Mouse (Mus musculus): Measurements from ENCODE around the gene Nrl. TPM values are rescaled to one million over a fixed set of nuclear protein-coding genes. Genes with fewer than 3 reads are reported as not detected.

The Nrl gene
- not detected in 2 replicates for polyA plus RNA-seq (2012; ENCODE audit: insufficient read depth, insufficient read length, low replicate concordance, missing spikeins)

DNA sequence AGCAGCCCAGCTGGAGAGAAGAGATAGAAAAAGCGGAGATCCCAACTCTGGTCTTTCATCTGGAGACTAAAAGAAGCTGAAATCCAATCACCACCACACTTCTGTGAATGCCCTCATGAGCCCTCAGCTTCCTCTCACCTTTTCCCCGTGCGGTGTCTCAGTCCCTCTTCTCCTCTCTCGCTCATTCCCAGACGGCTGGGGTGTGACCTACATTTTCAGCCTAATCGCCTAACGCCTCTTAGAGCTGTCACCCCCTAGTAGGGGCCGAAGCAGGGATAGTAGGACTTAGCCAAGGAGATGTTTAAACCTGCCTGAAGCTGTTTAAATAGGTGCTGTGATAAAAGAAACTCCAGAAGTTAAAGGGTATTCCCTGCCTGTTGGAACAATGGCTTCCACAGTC lies at the start of gene Nrl:
Gene Nrl (minus strand): TSS at position 197 of the 400 bp plus-strand sequence.
- Histone ChIP-seq H3K4me1 (ENCODE audit: control insufficient read depth, insufficient read depth, low read length) (peaks cover 10% of the 10 kb centered on the region), H3K27ac (ENCODE audit: insufficient read depth, low read depth, low read length) (no peak within 1 kb of the TSS), H3K4me3 (ENCODE audit: insufficient read depth, low read depth, low read length) (no peak within 1 kb of the TSS)
- TF ChIP-seq POLR2A (IDR thresholded peaks at IDR 0.05; ENCODE audit: insufficient read depth, low read depth, low read length) (no peak), CTCF (IDR thresholded peaks at IDR 0.05; ENCODE audit: insufficient read depth, low read depth, low read length) (no peak)
- 52% methylated on average over 8 of the region's 8 CpGs for WGBS

DNA sequence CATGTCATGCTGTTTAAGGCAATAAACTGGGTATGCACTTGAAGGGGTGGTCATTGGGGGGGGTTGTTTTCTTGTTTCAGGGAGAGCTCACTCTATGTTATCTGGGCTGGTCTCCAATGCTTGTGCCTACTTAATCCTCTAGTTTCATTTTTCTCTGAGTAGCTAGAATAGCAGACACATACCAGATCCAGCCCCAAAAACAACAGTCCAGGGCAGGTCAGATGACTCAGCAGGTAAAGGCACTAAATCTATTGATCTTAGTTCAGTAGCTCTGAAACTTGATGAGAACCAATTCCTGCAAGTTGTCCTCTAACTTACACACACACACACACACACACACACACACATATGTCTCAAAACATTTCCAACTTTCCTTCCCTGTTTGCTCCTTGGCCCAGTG lies 47.0 kb upstream of the Nrl start:
- peaks cover 2% of the 10 kb centered on the region; the same call in 1 of the 2 replicates for H3K4me1 ChIP-seq (ENCODE audit: control insufficient read depth, insufficient read depth, low read length)
- no peak overlapping the region for H3K27ac ChIP-seq (ENCODE audit: insufficient read depth, low read depth, low read length)
- TF ChIP-seq POLR2A (IDR thresholded peaks at IDR 0.05; ENCODE audit: insufficient read depth, low read depth, low read length): no peak
- no peak for TF ChIP-seq CTCF (IDR thresholded peaks at IDR 0.05; ENCODE audit: insufficient read depth, low read depth, low read length)
- H3K4me3 ChIP-seq (ENCODE audit: insufficient read depth, low read depth, low read length): no peak overlapping the region

GRCm38 (mm10) chr14:55570588-55570987 lies 45.8 kb upstream of the Nrl start:
- Histone ChIP-seq H3K4me1 (ENCODE audit: control insufficient read depth, insufficient read depth, low read length) (peaks cover under 1% of the 10 kb centered on the region; the same call in 1 of the 2 replicates), H3K27ac (ENCODE audit: insufficient read depth, low read depth, low read length) (no peak overlapping the region), H3K4me3 (ENCODE audit: insufficient read depth, low read depth, low read length) (no peak overlapping the region)
- WGBS: 93% methylated on average over 2 of the region's 2 CpGs
- TF ChIP-seq CTCF (IDR thresholded peaks at IDR 0.05; ENCODE audit: insufficient read depth, low read depth, low read length) (no peak), POLR2A (IDR thresholded peaks at IDR 0.05; ENCODE audit: insufficient read depth, low read depth, low read length) (no peak)

GRCm38 (mm10) chr14:55567496-55567895 lies 42.7 kb upstream of the Nrl start:
- TF ChIP-seq POLR2A (IDR thresholded peaks at IDR 0.05; ENCODE audit: insufficient read depth, low read depth, low read length): no peak
- no peak for TF ChIP-seq CTCF (IDR thresholded peaks at IDR 0.05; ENCODE audit: insufficient read depth, low read depth, low read length)

GRCm38 (mm10) chr14:55565748-55566147 lies 41.0 kb upstream of the Nrl start:
- Histone ChIP-seq H3K4me3 (ENCODE audit: insufficient read depth, low read depth, low read length) (no peak overlapping the region), H3K4me1 (ENCODE audit: control insufficient read depth, insufficient read depth, low read length) (peaks cover 8% of the 10 kb centered on the region), H3K27ac (ENCODE audit: insufficient read depth, low read depth, low read length) (no peak overlapping the region)
- no peak for TF ChIP-seq POLR2A (IDR thresholded peaks at IDR 0.05; ENCODE audit: insufficient read depth, low read depth, low read length)
- TF ChIP-seq CTCF (IDR thresholded peaks at IDR 0.05; ENCODE audit: insufficient read depth, low read depth, low read length): no peak
- WGBS: 88% methylated on average over 3 of the region's 3 CpGs

More at GRCm38 (mm10) chr14:55567496-55567895, 42.7 kb upstream of the Nrl start:
- Histone ChIP-seq H3K4me3 (ENCODE audit: insufficient read depth, low read depth, low read length) (no peak overlapping the region), H3K27ac (ENCODE audit: insufficient read depth, low read depth, low read length) (no peak overlapping the region), H3K4me1 (ENCODE audit: control insufficient read depth, insufficient read depth, low read length) (no peaks in the 10 kb centered on the region)
- 93% methylated on average over 3 of the region's 3 CpGs for WGBS

DNA sequence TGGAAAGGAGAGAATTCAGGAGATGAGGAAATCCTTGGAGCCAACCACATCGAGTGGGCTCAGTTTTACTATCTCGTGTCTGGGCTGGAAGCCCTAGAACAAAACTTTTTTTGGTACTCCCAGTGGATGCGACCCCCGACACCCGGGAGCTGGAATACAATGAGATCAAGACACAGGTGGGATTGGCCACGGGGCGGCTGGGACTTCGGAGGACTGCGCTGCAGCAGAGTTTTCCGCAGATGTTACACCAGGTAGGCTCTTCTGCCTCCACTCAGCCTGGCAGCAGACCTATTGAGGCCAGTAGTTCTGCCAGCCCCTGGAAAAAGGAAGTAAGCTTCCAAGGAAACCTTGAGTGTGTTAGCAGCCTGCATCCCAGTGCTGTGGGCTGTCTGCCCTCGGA lies 38.5 kb upstream of the Nrl start:
- Histone ChIP-seq H3K27ac (ENCODE audit: insufficient read depth, low read depth, low read length) (no peak overlapping the region), H3K4me3 (ENCODE audit: insufficient read depth, low read depth, low read length) (no peak overlapping the region), H3K4me1 (ENCODE audit: control insufficient read depth, insufficient read depth, low read length) (peaks cover 8% of the 10 kb centered on the region)
- TF ChIP-seq CTCF (IDR thresholded peaks at IDR 0.05; ENCODE audit: insufficient read depth, low read depth, low read length): no peak
- no peak for TF ChIP-seq POLR2A (IDR thresholded peaks at IDR 0.05; ENCODE audit: insufficient read depth, low read depth, low read length)
- WGBS: 89% methylated on average over 11 of the region's 11 CpGs

DNA sequence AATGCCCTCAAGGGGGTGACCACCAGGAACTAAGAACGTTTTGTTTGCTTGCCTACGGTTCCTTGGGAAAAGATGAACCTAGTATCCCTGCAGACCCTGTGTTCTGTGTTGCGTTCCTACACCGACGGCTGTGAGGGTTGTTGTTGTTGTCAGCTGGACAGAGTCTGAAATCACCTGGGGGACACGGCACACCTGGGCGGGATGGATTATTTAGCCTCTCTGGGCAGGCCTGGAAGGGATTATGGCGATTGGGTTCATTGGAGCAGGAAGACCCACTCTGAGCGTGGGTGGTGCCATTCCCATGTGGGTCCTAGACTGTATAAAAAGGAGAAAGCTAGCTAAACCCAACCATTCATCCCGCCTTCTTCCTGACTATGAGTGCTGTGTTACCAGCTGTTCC lies 37.1 kb upstream of the Nrl start:
- TF ChIP-seq CTCF (IDR thresholded peaks at IDR 0.05; ENCODE audit: insufficient read depth, low read depth, low read length) (no peak), POLR2A (IDR thresholded peaks at IDR 0.05; ENCODE audit: insufficient read depth, low read depth, low read length) (no peak)
- 85% methylated on average over 10 of the region's 10 CpGs for WGBS
- H3K4me3 ChIP-seq (ENCODE audit: insufficient read depth, low read depth, low read length): no peak overlapping the region

DNA sequence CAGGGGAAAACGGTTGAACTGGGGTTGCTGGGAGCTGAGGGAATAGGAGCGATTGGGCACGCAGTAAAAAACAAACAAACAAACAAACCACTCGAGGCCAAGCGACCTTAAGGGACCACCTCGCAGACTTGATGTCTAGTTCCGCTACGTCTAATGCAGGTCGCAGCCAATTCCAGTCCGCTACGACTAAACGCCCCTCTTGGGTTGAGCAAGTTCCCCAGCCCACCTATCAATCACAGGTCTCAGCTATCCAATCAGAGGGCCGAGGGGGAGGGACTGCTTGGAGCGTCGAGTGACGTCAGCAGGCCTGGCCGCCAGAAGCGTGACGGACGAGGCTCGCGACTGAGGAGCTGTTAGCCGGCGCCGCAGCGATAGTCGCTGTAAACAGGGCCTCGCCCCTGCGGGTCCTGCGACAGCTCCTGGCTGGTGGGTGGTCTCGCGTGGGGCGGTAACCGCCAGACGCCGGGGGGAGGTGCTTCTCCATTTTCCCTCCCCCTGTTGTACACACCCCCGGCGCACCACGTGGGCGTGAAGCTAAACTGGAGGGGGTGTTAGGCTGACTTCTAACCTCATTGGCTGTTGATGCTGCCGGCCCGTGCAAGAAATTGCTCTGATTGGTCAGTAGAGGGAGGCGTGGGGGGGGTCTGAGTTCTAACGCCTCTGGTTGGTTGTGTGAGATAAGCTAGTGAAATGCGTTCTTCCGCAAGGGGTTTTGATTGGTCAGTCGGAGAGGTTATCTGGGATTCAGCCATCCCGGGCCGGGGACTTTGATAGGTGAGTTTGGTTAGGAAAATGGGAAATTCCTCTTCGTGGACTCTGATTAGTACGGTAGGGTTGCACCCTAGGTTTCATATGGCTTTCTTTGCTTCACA lies 35.7 kb upstream of the Nrl start, which contains the start of gene A730061H03Rik:
Gene A730061H03Rik (minus strand): TSS at position 205 of the 872 bp plus-strand sequence.
- Histone ChIP-seq H3K4me3 (ENCODE audit: insufficient read depth, low read depth, low read length) (peak within 1 kb of the TSS; percentile 76), H3K4me1 (ENCODE audit: control insufficient read depth, insufficient read depth, low read length) (peaks cover 8% of the 10 kb centered on the region), H3K27ac (ENCODE audit: insufficient read depth, low read depth, low read length) (peak within 1 kb of the TSS; percentile 99)
- TF ChIP-seq POLR2A (IDR thresholded peaks at IDR 0.05; ENCODE audit: insufficient read depth, low read depth, low read length) (peak; percentile 46; the same call in 1 of the 2 replicates), CTCF (IDR thresholded peaks at IDR 0.05; ENCODE audit: insufficient read depth, low read depth, low read length) (no peak)
- WGBS: under 1% methylated on average over 51 of the region's 51 CpGs

More for the DNA sequence above, 37.1 kb upstream of the Nrl start:
- Histone ChIP-seq H3K4me1 (ENCODE audit: control insufficient read depth, insufficient read depth, low read length) (peaks cover 8% of the 10 kb centered on the region), H3K27ac (ENCODE audit: insufficient read depth, low read depth, low read length) (no peak overlapping the region)

DNA sequence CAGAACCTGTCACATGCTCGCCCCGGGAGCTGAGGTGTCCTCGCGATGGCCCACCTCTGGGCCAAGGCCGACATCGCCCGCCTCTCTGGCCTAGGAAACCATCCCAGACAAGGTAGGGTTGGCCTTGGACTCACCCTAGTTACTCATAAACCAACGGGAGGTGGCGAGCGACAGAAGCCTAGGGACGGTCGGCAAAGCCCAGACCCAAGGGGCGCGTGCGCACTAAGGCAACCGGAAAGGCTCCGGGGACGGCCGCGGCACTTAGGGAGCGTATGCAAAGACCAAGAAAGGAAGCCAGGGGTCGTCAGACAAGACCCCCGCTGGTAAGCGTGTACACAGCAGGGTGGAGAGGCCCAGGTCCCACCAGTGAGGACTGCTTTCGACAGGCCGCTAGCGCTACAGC lies 35.0 kb upstream of the Nrl start, which contains the start of gene Dcaf11:
Gene Dcaf11 (plus strand): TSS at position 208 of the 403 bp plus-strand sequence.
- Histone ChIP-seq H3K27ac (ENCODE audit: insufficient read depth, low read depth, low read length) (peak within 1 kb of the TSS; percentile 99), H3K4me1 (ENCODE audit: control insufficient read depth, insufficient read depth, low read length) (peaks cover 8% of the 10 kb centered on the region), H3K4me3 (ENCODE audit: insufficient read depth, low read depth, low read length) (peak within 1 kb of the TSS; percentile 76)
- under 1% methylated on average over 27 of the region's 27 CpGs for WGBS
- TF ChIP-seq CTCF (IDR thresholded peaks at IDR 0.05; ENCODE audit: insufficient read depth, low read depth, low read length): no peak
- TF ChIP-seq POLR2A (IDR thresholded peaks at IDR 0.05; ENCODE audit: insufficient read depth, low read depth, low read length): no peak; the same call in 1 of the 2 replicates

All from olfactory bulb, adult 2 months (tissue).